Mouse (Mus musculus) gastrocnemius, adult 18-20 months (tissue): ENCODE results near the gene Hoxd3. TPM values are rescaled to one million over a fixed set of nuclear protein-coding genes. Genes with fewer than 3 reads are reported as not detected.

Experiments
- DNase-seq: peaks from one replicate; pipeline ENCODE4 v3.0.0; 2021; ENCODE audit warnings: low spot score
- total RNA-seq, 2 experiments: library from RNA; stranded (reverse); gene quantifications; 2 replicates each; pipeline ENCODE4 v1.2.3; 2021

Gene Hoxd3
- total RNA-seq, 2 experiments from 2014 or later: not detected

GRCm38 (mm10) chr2:74704999-74705466 lies 6.7 kb upstream of the Hoxd3 start:
- DNase-seq: no peak

- peak; percentile 52 for DNase-seq
Measured at GRCm38 (mm10) chr2:74705467-74706089, 6.1 kb upstream of the Hoxd3 start.

- no peak for DNase-seq
Measured at GRCm38 (mm10) chr2:74706393-74706960, 5.2 kb upstream of the Hoxd3 start.

- DNase-seq: no peak
Measured at GRCm38 (mm10) chr2:74707599-74707998, 4.1 kb upstream of the Hoxd3 start.

GRCm38 (mm10) chr2:74708676-74709075 lies 3.1 kb upstream of the Hoxd3 start:
- no peak for DNase-seq

- no peak for DNase-seq
Measured at GRCm38 (mm10) chr2:74709465-74710419, 2.0 kb upstream of the Hoxd3 start.

- no peak for DNase-seq
Measured at GRCm38 (mm10) chr2:74710929-74711543, 691 bp upstream of the Hoxd3 start.

- DNase-seq: no peak
Measured at GRCm38 (mm10) chr2:74713239-74714150, 1.8 kb downstream of the Hoxd3 start.

- DNase-seq: no peak
Measured at GRCm38 (mm10) chr2:74714156-74714789, 2.5 kb downstream of the Hoxd3 start.

GRCm38 (mm10) chr2:74714881-74715280 lies 3.2 kb downstream of the Hoxd3 start:
- DNase-seq: no peak

GRCm38 (mm10) chr2:74715504-74716241 lies 3.9 kb downstream of the Hoxd3 start:
- DNase-seq: peak; percentile 94

- no peak for DNase-seq
Measured at GRCm38 (mm10) chr2:74720384-74720783, 8.7 kb downstream of the Hoxd3 start.

GRCm38 (mm10) chr2:74720955-74721491 lies 9.3 kb downstream of the Hoxd3 start:
- no peak for DNase-seq

- no peak for DNase-seq
Measured at GRCm38 (mm10) chr2:74721882-74722281, 10.2 kb downstream of the Hoxd3 start.

- no peak for DNase-seq
Measured at GRCm38 (mm10) chr2:74722949-74723348, 11.2 kb downstream of the Hoxd3 start.

GRCm38 (mm10) chr2:74724244-74725015 lies 12.7 kb downstream of the Hoxd3 start:
- DNase-seq: no peak

- DNase-seq: no peak
Measured at GRCm38 (mm10) chr2:74725171-74725570, 13.4 kb downstream of the Hoxd3 start.

GRCm38 (mm10) chr2:74726551-74726950 lies 14.8 kb downstream of the Hoxd3 start, which contains the start of gene Gm28230:
Gene Gm28230, plus strand, starts transcription at chr2:74726728.
- DNase-seq: no peak
